Mouse (Mus musculus) gastrocnemius, adult 8-10 months (tissue): Measurements from ENCODE around the gene Wasf3. TPM values are rescaled to one million over a fixed set of nuclear protein-coding genes. Genes with fewer than 3 reads are reported as not detected.

ENCODE experiments used
- DNase-seq, 2 experiments: peaks; one replicate each; pipeline ENCODE4 v3.0.0; 2022; ENCODE audit warnings: low spot score in 2 of 2
- total RNA-seq, 4 experiments: library from RNA; stranded (reverse); gene quantifications; 2 replicates each; pipeline ENCODE4 v1.2.4; 2022

Gene Wasf3
- total RNA-seq: under 1 TPM; 0.46 to 0.74 (median 0.59) TPM

DNA sequence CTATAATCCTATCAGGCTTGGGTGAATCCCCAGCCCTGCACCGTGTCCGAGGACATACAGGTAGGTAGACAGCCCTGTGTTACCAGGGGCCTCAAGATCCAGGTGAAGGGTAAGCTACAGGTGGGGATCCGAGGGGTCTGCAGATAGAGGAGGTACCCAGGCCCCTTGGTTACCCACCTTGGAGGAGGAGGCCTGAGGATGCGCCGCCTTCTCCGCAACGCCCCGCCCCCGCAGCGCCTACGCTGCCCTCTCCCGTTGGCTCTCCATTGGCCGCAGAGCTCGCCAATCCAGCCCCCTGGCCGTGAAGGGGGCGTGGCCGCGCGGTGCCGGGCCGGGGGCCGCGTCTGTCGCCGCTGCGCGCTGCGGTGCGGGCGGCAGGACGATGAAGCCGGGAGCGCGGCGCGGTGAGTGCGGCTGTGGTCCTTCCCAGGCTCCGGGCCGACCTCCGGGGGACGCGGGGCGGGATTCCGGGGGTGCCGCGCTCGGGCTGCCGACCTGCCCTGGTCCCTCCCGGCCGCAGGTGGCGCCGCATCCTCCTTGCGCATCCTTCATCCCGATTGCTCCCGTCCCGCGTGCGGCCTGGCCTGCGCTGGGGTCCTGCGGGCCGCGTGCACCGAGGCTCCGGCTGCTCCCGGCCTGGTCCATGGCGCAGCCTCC is at the start of gene Wasf3:
Gene Wasf3, plus strand, starts transcription at position 51 of the 657 bp plus-strand sequence.
- DNase-seq: peak; percentile 9 to 15

GRCm38 (mm10) chr5:146338064-146338463 is 46.7 kb upstream of the Wasf3 start:
- DNase-seq: no peak

GRCm38 (mm10) chr5:146340037-146340436 is 44.7 kb upstream of the Wasf3 start:
- no peak for DNase-seq

- DNase-seq: no peak
Observed at GRCm38 (mm10) chr5:146344911-146345686, 39.7 kb upstream of the Wasf3 start.

- DNase-seq: no peak
Observed at GRCm38 (mm10) chr5:146347081-146347480, 37.7 kb upstream of the Wasf3 start.

GRCm38 (mm10) chr5:146349183-146349582 is 35.6 kb upstream of the Wasf3 start:
- no peak for DNase-seq

DNA sequence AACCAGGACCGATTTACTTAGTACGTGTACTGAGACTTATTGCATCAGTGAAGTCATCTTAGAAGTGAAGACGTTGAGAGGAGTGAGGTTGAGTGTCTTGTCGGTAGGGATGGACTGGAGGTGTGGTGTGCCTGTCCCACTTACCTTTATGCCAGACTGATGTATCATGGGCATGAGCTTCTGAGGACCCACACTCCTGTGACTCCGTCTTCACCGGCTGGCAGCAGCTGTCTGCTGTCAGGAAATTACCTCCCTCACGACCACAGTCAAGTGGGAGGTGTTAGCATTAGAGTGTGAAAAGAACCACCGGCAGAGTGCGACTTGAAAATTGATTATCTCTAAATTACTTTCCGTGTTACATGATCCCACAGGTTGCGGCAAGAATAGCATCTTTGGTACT is 34.0 kb upstream of the Wasf3 start:
- DNase-seq: no peak

DNA sequence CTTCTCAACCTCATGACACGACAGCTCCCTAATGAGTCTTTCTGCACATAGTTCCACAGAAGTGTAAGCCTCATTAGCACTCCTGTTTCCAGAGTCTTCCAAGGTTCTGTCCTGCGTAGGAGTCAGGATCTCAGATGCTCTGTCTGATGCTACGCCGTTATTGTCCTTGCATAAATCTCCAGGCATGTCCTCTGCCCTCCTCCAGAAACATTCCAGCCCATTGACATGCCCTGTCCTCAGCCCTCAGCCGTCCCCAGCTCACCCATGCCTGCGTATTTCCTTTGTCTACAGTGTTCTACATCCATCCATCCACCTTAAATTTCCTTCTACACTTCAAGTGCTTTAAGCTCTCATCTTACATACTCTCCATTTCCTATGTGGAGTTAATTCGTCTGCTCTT is 32.8 kb upstream of the Wasf3 start:
- no peak for DNase-seq

- DNase-seq: no peak
Observed at GRCm38 (mm10) chr5:146360386-146360785, 24.4 kb upstream of the Wasf3 start.

DNA sequence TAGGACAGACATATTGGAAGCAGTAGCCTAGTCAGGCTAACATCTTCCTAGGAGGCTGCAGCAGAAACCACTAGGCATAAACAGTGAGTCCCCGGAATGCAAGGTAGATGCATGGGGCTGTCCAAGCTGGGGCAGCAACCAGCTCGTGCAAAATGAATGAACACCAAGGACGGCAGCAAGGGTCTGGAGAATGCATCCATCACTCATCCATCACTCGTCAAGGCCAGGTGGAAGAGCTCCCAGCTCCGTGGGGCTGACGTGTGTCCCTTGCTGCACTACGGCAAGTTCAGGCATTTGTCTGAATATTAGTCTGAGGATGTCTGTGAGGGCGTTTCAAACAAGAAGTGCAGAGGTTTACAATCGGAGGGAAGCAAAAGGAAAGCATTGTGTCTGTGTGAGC is 22.1 kb upstream of the Wasf3 start:
- no peak for DNase-seq

- no peak for DNase-seq
Observed at GRCm38 (mm10) chr5:146368356-146368755, 16.4 kb upstream of the Wasf3 start.

DNA sequence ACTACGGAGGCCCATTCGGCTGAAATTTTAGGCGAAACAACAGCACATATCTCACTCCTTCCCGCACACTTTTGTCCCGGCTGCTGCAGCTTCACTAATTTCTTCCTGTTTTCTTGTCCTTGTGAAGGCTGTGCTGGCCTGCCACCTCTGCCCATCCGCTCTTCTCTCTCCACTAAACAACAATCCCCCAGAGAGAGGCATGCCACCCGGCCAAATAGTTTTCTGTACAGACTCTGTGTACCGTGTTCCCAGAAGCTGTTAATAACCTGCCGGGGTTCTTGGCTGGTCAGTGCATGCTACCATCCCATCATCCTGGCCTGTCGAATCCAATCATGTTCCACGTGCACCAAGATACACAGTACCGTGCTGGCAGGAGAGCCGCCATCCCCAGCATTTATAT is 15.8 kb upstream of the Wasf3 start:
- DNase-seq: no peak

DNA sequence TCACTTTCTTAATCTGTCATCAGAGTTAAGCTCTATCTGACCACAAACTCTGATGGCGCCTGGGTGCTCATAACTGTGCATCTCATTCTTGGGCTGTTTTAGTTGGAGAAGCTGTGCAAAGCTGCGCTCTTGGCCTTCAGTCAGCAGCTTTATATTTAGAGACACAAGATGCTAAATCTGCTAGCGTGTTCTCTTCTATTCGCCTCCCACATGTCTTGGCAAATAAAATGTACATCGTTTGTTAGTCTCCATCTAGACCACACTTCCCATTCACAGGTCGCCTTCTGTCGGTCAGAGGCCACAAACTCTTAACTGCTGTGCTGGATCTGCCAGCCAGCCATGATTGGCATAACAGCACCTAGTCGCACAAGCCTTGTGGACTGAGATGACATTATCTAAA is 14.0 kb upstream of the Wasf3 start:
- DNase-seq: no peak

DNA sequence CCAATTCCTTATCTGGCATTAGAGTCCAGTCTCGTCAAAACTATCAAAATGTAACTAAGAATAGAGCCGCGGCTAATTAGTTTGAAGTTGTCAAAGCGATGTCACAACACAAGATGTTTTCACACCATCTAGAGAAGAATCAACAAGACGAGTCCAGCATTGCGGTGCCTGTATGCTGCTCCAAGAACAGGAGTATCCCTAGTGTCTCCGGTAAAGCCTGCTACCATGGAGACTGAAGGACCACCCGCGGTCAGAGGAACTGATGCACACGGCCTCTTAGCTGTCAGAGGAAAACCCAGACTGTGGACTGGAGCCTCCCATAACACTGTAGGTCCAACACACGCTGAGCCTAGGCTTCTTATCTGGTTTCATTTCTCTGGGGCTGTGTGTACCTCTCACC is 11.5 kb upstream of the Wasf3 start:
- DNase-seq: no peak

DNA sequence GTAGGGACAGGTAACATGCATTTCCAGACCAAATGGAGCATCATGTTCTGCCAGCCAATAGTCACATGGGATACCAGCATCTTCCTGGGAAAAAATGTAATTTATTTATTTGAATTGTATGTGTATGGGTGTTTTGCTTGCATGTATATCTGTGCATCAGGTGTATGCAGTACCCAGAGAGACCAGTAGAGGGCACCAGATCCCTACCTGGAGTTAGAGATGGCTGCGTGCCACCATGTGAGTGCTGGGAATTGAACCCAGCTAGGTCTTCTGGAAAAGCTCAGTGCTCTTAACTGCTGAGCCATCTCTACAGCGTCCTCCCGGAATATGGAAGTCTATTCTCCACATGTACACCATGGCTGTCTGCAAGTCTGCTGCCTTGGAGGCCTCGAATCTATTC is 8.2 kb upstream of the Wasf3 start:
- no peak for DNase-seq

- DNase-seq: no peak
Observed at GRCm38 (mm10) chr5:146380041-146380440, 4.7 kb upstream of the Wasf3 start.

- DNase-seq: no peak
Observed at GRCm38 (mm10) chr5:146382268-146382667, 2.5 kb upstream of the Wasf3 start.

- no peak for DNase-seq
Observed at GRCm38 (mm10) chr5:146383401-146383800, 1.4 kb upstream of the Wasf3 start.

- no peak for DNase-seq
Observed at GRCm38 (mm10) chr5:146385989-146386388, 1.2 kb downstream of the Wasf3 start.

DNA sequence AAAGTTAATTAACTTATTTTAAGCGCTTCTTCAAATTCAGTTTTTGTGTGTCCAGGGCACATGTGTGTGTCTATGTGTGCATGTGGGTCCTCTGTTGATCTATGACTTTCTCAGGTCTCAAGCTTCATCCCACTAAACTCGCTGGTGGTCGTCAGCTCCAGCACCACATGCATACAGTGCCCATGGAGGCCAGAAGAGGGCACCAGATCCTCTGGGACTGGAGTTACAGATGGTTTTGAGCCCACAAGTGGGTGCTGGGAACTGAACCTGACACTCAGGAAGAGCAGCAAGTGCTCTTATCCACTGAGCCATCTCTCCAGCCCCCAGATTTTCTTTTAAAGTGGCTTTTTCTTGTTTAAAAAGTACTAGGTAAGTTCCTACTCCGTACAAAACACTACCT is 2.1 kb downstream of the Wasf3 start:
- no peak for DNase-seq

DNA sequence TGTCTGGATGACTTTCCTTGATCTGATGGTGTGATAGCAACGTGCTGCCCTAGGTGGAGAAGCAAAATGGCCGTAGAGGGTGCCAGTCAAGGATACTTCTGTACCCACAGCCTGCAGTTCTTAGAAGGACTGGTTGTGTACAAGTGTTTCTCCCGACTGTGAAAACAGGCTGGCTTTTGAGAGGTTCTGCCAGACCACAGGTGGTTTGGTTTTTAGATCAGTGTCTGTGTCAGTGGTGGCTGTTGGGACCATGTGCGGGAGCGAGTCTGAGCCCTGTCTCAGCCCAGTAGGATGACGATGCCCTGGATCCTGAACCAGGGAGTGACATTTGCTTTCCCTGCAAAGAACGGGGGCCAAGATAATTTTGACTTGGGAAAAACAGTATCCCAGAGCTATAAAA is 9.8 kb downstream of the Wasf3 start:
- DNase-seq: no peak

DNA sequence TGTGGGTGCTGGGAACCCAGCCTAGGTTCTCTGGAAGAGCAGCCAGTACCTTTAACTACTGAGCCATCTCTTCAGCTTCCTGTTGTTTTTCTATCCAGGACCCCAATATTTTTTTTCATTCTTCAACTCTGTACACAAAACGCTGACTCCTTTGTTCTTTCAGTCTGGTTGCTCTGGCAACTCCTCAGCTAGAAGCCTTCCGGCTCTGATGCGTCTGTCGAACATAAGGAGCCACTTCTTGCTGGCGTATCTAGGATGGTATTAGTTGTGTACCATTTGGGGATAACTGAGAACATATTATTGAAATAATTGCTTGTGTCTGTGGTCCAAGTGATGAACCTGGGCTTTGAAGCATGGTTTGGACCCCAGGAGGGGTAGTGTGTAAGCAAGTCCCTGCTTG is 12.5 kb downstream of the Wasf3 start:
- no peak for DNase-seq
